In genomic region chr11:94760799-94761198, GRCm38 (mm10) we compare ENCODE assay signal across 28 mouse cellular contexts. TPM values are rescaled to one million over a fixed set of nuclear protein-coding genes. Genes with fewer than 3 reads are reported as not detected.
DNase-seq lines count a peak whose midpoint lies in the region; ATAC-seq and TF ChIP-seq lines count a peak whose summit lies in the region.
"Had no signal": no experiment of that assay in that cellular context is flagged by ENCODE, and none has a peak within 500 bp of the region (broad histone marks: within the 10 kb centered on the region; RNA-seq: fewer than 3 reads in every experiment).

No protein-coding gene starts in this region.

- H3K4me2 ChIP-seq in liver, embryonic 12.5 days = no peak overlapping the region
- peak overlapping the region; percentile 25; the same call in 1 of the 2 replicates for H3K4me2 ChIP-seq in intestine, embryonic 15.5 days (replicated peaks)
- H3K4me2 ChIP-seq in midbrain, embryonic 13.5 days (replicated peaks) = no peak overlapping the region
- H3K4me2 ChIP-seq: forebrain, embryonic 13.5 days; hindbrain, embryonic 13.5 days had no signal

- no peaks in the 10 kb centered on the region for H3K27me3 ChIP-seq in liver, adult 2 months (ENCODE audit: control insufficient read depth, insufficient read depth, low read length)
- H3K27me3 ChIP-seq in liver, embryonic 12.5 days (replicated peaks) = peaks cover 4% of the 10 kb centered on the region; the same call in 1 of the 2 replicates
- peaks cover 13 to 21% of the 10 kb centered on the region in 2 experiments for H3K27me3 ChIP-seq in MEL (ENCODE audit: control insufficient read depth in 1 of 2, insufficient read depth in 2 of 2, low read length in 2 of 2)
- H3K27me3 ChIP-seq in intestine, embryonic 15.5 days (replicated peaks) = no peaks in the 10 kb centered on the region
- H3K27me3 ChIP-seq in small intestine, adult 2 months (ENCODE audit: control insufficient read depth, insufficient read depth, low read length) = no peaks in the 10 kb centered on the region
- H3K27me3 ChIP-seq in midbrain, embryonic 13.5 days = no peaks in the 10 kb centered on the region
- H3K27me3 ChIP-seq: forebrain, embryonic 13.5 days; hindbrain, embryonic 13.5 days had no signal

- H3K36me3 ChIP-seq in liver, adult 2 months (ENCODE audit: control insufficient read depth, insufficient read depth, low read length) = no peaks in the 10 kb centered on the region
- no peaks in the 10 kb centered on the region for H3K36me3 ChIP-seq in liver, embryonic 12.5 days
- H3K36me3 ChIP-seq in MEL (ENCODE audit: control insufficient read depth in 1 of 2, insufficient read depth in 2 of 2, low read length in 2 of 2) = no peaks in the 10 kb centered on the region
- H3K36me3 ChIP-seq in intestine, embryonic 15.5 days = no peaks in the 10 kb centered on the region
- peaks cover 15% of the 10 kb centered on the region for H3K36me3 ChIP-seq in small intestine, adult 2 months (ENCODE audit: control insufficient read depth, insufficient read depth, low read length)
- no peaks in the 10 kb centered on the region for H3K36me3 ChIP-seq in midbrain, embryonic 13.5 days
- H3K36me3 ChIP-seq: embryonic facial prominence, embryonic 10.5 days; G1E; heart, embryonic 10.5 days; hindbrain, embryonic 13.5 days had no signal

- no peak for TF ChIP-seq RAD21 in MEL (IDR thresholded peaks at IDR 0.05; ENCODE audit: low read depth, low read length)

- TF ChIP-seq CTCF in liver, adult 2 months (IDR thresholded peaks at IDR 0.05; ENCODE audit: low read depth, low read length) = no peak
- no peak for TF ChIP-seq CTCF in MEL (IDR thresholded peaks at IDR 0.05 in 2 of 3, conservative IDR thresholded peaks at IDR 0.05 in 1 of 3; ENCODE audit: control insufficient read depth in 1 of 3, insufficient read depth in 1 of 3, low read depth in 2 of 3, low read length in 3 of 3, poor library complexity in 1 of 3, severe bottlenecking in 1 of 3)
- TF ChIP-seq CTCF in small intestine, adult 2 months (IDR thresholded peaks at IDR 0.05; ENCODE audit: extremely low read depth, insufficient read length, insufficient replicate concordance, low read depth, low read length) = no peak

- DNase-seq in liver, adult 2 months (ENCODE audit: extremely low read depth, low read depth, low spot score) = peak; percentile 12
- DNase-seq in MEL (ENCODE audit: low read depth, low spot score) = peak; percentile 21
- DNase-seq in heart, adult 8-10 months (ENCODE audit: low spot score) = no peak
- DNase-seq in testis, postnatal 14 days (ENCODE audit: low spot score) = no peak
- DNase-seq: adrenal gland, postnatal 25 days; cerebellum, adult 18-20 months; cerebellum, adult 9-11 months; cerebellum, postnatal 36 days; forebrain, postnatal 0 days; gastrocnemius, adult 2 months; gastrocnemius, postnatal 25 days; heart, adult 11 months; heart, postnatal 10 days had no signal

- WGBS in liver, adult 2 months = 74% methylated on average over 7 of the region's 7 CpGs
- 53% methylated on average over 7 of the region's 7 CpGs for WGBS in liver, embryonic 12.5 days (ENCODE audit: insufficient replicate concordance)
- WGBS in intestine, embryonic 15.5 days = 75% methylated on average over 7 of the region's 7 CpGs
- WGBS in small intestine, adult 2 months = 27% methylated on average over 7 of the region's 7 CpGs
- WGBS in midbrain, embryonic 13.5 days = 81% methylated on average over 7 of the region's 7 CpGs

- no peak overlapping the region for H3K27ac ChIP-seq in liver, adult 2 months (replicated peaks; ENCODE audit: insufficient read depth, low read depth, low read length)
- H3K27ac ChIP-seq in liver, embryonic 12.5 days = no peak overlapping the region
- H3K27ac ChIP-seq in MEL (ENCODE audit: control insufficient read depth, low read depth, low read length) = no peak overlapping the region
- H3K27ac ChIP-seq in intestine, embryonic 15.5 days = peak overlapping the region; percentile 76
- H3K27ac ChIP-seq in small intestine, adult 2 months (ENCODE audit: insufficient read depth, low read depth, low read length) = peak overlapping the region; percentile 100
- no peak overlapping the region for H3K27ac ChIP-seq in midbrain, embryonic 13.5 days
- H3K27ac ChIP-seq: embryonic facial prominence, embryonic 10.5 days; forebrain, embryonic 13.5 days; gastrocnemius, adult 2 months; heart, embryonic 10.5 days; hindbrain, embryonic 13.5 days; hindbrain, postnatal 0 days had no signal

- no peaks in the 10 kb centered on the region for H3K79me2 ChIP-seq in liver, adult 2 months (ENCODE audit: control insufficient read depth, insufficient read depth, low read length)
- no peaks in the 10 kb centered on the region for H3K79me2 ChIP-seq in MEL (ENCODE audit: control insufficient read depth, insufficient read depth, low read length, poor library complexity)

- no peaks in the 10 kb centered on the region for H3K4me1 ChIP-seq in liver, adult 2 months (ENCODE audit: control insufficient read depth, insufficient read depth, low read length)
- no peaks in the 10 kb centered on the region for H3K4me1 ChIP-seq in liver, embryonic 12.5 days
- H3K4me1 ChIP-seq in MEL (ENCODE audit: control insufficient read depth in 1 of 2, insufficient read depth in 2 of 2, low read length in 2 of 2) = no peaks in the 10 kb centered on the region
- no peaks in the 10 kb centered on the region for H3K4me1 ChIP-seq in intestine, embryonic 15.5 days (replicated peaks)
- H3K4me1 ChIP-seq in small intestine, adult 2 months (ENCODE audit: control insufficient read depth, insufficient read depth, insufficient read length, low read length) = peaks cover 16% of the 10 kb centered on the region; the same call in 1 of the 2 replicates
- no peaks in the 10 kb centered on the region for H3K4me1 ChIP-seq in midbrain, embryonic 13.5 days (replicated peaks)
- H3K4me1 ChIP-seq: embryonic facial prominence, embryonic 10.5 days; forebrain, embryonic 13.5 days; heart, embryonic 10.5 days; hindbrain, embryonic 13.5 days had no signal

- TF ChIP-seq POLR2A in liver, adult 2 months (IDR thresholded peaks at IDR 0.05; ENCODE audit: extremely low read depth, insufficient read depth, low read length) = no peak
- TF ChIP-seq POLR2A in MEL (IDR thresholded peaks at IDR 0.05; ENCODE audit: control insufficient read depth in 1 of 2, insufficient read depth in 1 of 2, low read depth in 1 of 2, low read length in 2 of 2, poor library complexity in 1 of 2) = no peak
- peak; percentile 45 for TF ChIP-seq POLR2A in small intestine, adult 2 months (IDR thresholded peaks at IDR 0.05; ENCODE audit: low read depth, low read length)

- no peak overlapping the region for H3K9ac ChIP-seq in liver, adult 2 months (ENCODE audit: low read depth, low read length)
- H3K9ac ChIP-seq in liver, embryonic 12.5 days = no peak overlapping the region
- H3K9ac ChIP-seq in MEL (ENCODE audit: control insufficient read depth, low read depth, low read length, poor library complexity, severe bottlenecking) = no peak overlapping the region
- H3K9ac ChIP-seq in intestine, embryonic 15.5 days = no peak overlapping the region
- no peak overlapping the region for H3K9ac ChIP-seq in midbrain, embryonic 13.5 days (replicated peaks)
- H3K9ac ChIP-seq: forebrain, embryonic 13.5 days; forebrain, postnatal 0 days; hindbrain, embryonic 13.5 days had no signal

- no peak for ATAC-seq in liver, embryonic 12.5 days
- ATAC-seq in intestine, embryonic 15.5 days = peak; percentile 67
- ATAC-seq in midbrain, embryonic 13.5 days = no peak
- ATAC-seq: forebrain, embryonic 13.5 days; forebrain, postnatal 0 days; hindbrain, postnatal 0 days; Patski had no signal

- TF ChIP-seq EP300 in MEL (IDR thresholded peaks at IDR 0.05; ENCODE audit: low read depth in 1 of 2, low read length in 2 of 2) = no peak

- no peak overlapping the region; the same call in 1 of the 2 replicates for H3K4me3 ChIP-seq in liver, adult 2 months (ENCODE audit: insufficient read depth, low read depth, low read length)
- no peak overlapping the region for H3K4me3 ChIP-seq in liver, embryonic 12.5 days
- H3K4me3 ChIP-seq in MEL (ENCODE audit: control insufficient read depth in 1 of 2, insufficient read depth in 1 of 2, low read depth in 2 of 2, low read length in 2 of 2) = no peak overlapping the region
- no peak overlapping the region; the same call in 1 of the 2 replicates for H3K4me3 ChIP-seq in intestine, embryonic 15.5 days (replicated peaks)
- peak overlapping the region; percentile 74 for H3K4me3 ChIP-seq in small intestine, adult 2 months (ENCODE audit: low read depth, low read length)
- no peak overlapping the region for H3K4me3 ChIP-seq in midbrain, embryonic 13.5 days (replicated peaks)
- H3K4me3 ChIP-seq: embryonic facial prominence, embryonic 10.5 days; forebrain, embryonic 13.5 days; gastrocnemius, adult 2 months; heart, embryonic 10.5 days; hindbrain, embryonic 13.5 days had no signal

- H3K9me3 ChIP-seq in liver, embryonic 12.5 days (replicated peaks) = no peaks in the 10 kb centered on the region
- H3K9me3 ChIP-seq in MEL (replicated peaks; ENCODE audit: insufficient read depth, low read length) = no peaks in the 10 kb centered on the region
- no peaks in the 10 kb centered on the region for H3K9me3 ChIP-seq in intestine, embryonic 15.5 days
- no peaks in the 10 kb centered on the region for H3K9me3 ChIP-seq in midbrain, embryonic 13.5 days
- H3K9me3 ChIP-seq: embryonic facial prominence, embryonic 10.5 days; forebrain, embryonic 13.5 days; G1E; heart, embryonic 10.5 days; hindbrain, embryonic 13.5 days had no signal

RNA-seq across cellular contexts. Expression of gene Cdc34b, which starts 19.2 kb away (rescaled TPM):
- not detected in 2 replicates for total RNA-seq in liver, adult 2 months (2014; rRNA removed)
- 0.07 TPM in 1 of 2 replicates, not detected in the other for polyA plus RNA-seq in liver, adult 2 months (2012; rRNA removed)
- 0.11 TPM in 1 of 2 replicates, not detected in the other for polyA plus RNA-seq in liver, embryonic 12.5 days (2016; fragmentation: Nextera tagmentation; extraction: Ambion mirVana)
- 0.16 and 0.19 TPM in 2 replicates for total RNA-seq in MEL (2012; rRNA removed)
- under 1 TPM in 1 of 2 experiments, not detected in 1; 0.29 TPM for polyA plus RNA-seq in MEL (2012; ENCODE audit: insufficient read depth in 1 of 2, insufficient read length in 2 of 2, low read depth in 1 of 2, low replicate concordance in 2 of 2, missing spikeins in 1 of 2)
- 0.14 TPM in 1 of 2 replicates, not detected in the other for polyA plus RNA-seq in intestine, embryonic 15.5 days (2015; fragmentation: Nextera tagmentation; extraction: Ambion mirVana)
- 0.13 TPM in 1 of 2 replicates, not detected in the other for polyA plus RNA-seq in small intestine, adult 2 months (2012; rRNA removed)
- under 1 TPM; 0.52 to 0.97 (median 0.88) TPM for total RNA-seq in heart, adult 8-10 months (2022)
- 0.22 TPM in 2 replicates for polyA plus RNA-seq in midbrain, embryonic 13.5 days (2015; fragmentation: Nextera tagmentation; extraction: Ambion mirVana)
- total RNA-seq: forebrain, postnatal 0 days; hematopoietic stem cell, adult 5-6 weeks had no signal
- polyA plus RNA-seq: forebrain, embryonic 13.5 days; forebrain, postnatal 0 days; G1E; heart, embryonic 10.5 days; heart, embryonic 14.5 days; hindbrain, postnatal 0 days had no signal

RNA-seq across cellular contexts. Expression of gene Tmem92, which starts 21.7 kb away (rescaled TPM):
- total RNA-seq in liver, adult 2 months (2014; rRNA removed) = not detected in 2 replicates
- polyA plus RNA-seq in liver, adult 2 months (2012; rRNA removed) = not detected in 2 replicates
- polyA plus RNA-seq in liver, embryonic 12.5 days (2016; fragmentation: Nextera tagmentation; extraction: Ambion mirVana) = not detected in 2 replicates
- not detected in 2 replicates for total RNA-seq in MEL (2012; rRNA removed)
- not detected for polyA plus RNA-seq in MEL (2012; ENCODE audit: insufficient read depth in 1 of 2, insufficient read length in 2 of 2, low read depth in 1 of 2, low replicate concordance in 2 of 2, missing spikeins in 1 of 2)
- 0.06 TPM in 1 of 2 replicates, not detected in the other for polyA plus RNA-seq in intestine, embryonic 15.5 days (2015; fragmentation: Nextera tagmentation; extraction: Ambion mirVana)
- 0.10 TPM in 1 of 2 replicates, not detected in the other for polyA plus RNA-seq in small intestine, adult 2 months (2012; rRNA removed)
- not detected for total RNA-seq in heart, adult 8-10 months (2022)
- polyA plus RNA-seq in midbrain, embryonic 13.5 days (2015; fragmentation: Nextera tagmentation; extraction: Ambion mirVana) = not detected in 2 replicates
- total RNA-seq: adrenal gland, adult 2 months; adrenal gland, postnatal 25 days; forebrain, postnatal 0 days; gastrocnemius, adult 2 months; gastrocnemius, postnatal 25 days; heart, postnatal 10 days; hematopoietic stem cell, adult 5-6 weeks; hindbrain, postnatal 0 days had no signal
- polyA plus RNA-seq: adrenal gland, adult 2 months; embryonic facial prominence, embryonic 10.5 days; embryonic facial prominence, embryonic 14.5 days; forebrain, embryonic 13.5 days; G1E; heart, embryonic 10.5 days; heart, embryonic 14.5 days; hindbrain, embryonic 13.5 days; hindbrain, postnatal 0 days; Patski had no signal

RNA-seq across cellular contexts. Expression of gene Gm11541, which starts 56.5 kb away (rescaled TPM):
- total RNA-seq in liver, adult 2 months (2014; rRNA removed) = not detected in 2 replicates
- polyA plus RNA-seq in liver, adult 2 months (2012; rRNA removed) = not detected in 2 replicates
- polyA plus RNA-seq in liver, embryonic 12.5 days (2016; fragmentation: Nextera tagmentation; extraction: Ambion mirVana) = not detected in 2 replicates
- total RNA-seq in MEL (2012; rRNA removed) = not detected in 2 replicates
- polyA plus RNA-seq in MEL (2012; ENCODE audit: insufficient read depth in 1 of 2, insufficient read length in 2 of 2, low read depth in 1 of 2, low replicate concordance in 2 of 2, missing spikeins in 1 of 2) = not detected
- 0.43 and 0.54 TPM in 2 replicates for polyA plus RNA-seq in intestine, embryonic 15.5 days (2015; fragmentation: Nextera tagmentation; extraction: Ambion mirVana)
- not detected in 2 replicates for polyA plus RNA-seq in small intestine, adult 2 months (2012; rRNA removed)
- not detected for total RNA-seq in heart, adult 8-10 months (2022)
- not detected in 2 replicates for polyA plus RNA-seq in midbrain, embryonic 13.5 days (2015; fragmentation: Nextera tagmentation; extraction: Ambion mirVana)
- total RNA-seq: adrenal gland, adult 2 months; adrenal gland, postnatal 25 days; forebrain, postnatal 0 days; gastrocnemius, adult 2 months; gastrocnemius, postnatal 25 days; heart, postnatal 10 days; hematopoietic stem cell, adult 5-6 weeks had no signal
- polyA plus RNA-seq: adrenal gland, adult 2 months; embryonic facial prominence, embryonic 10.5 days; forebrain, embryonic 13.5 days; forebrain, postnatal 0 days; G1E; heart, embryonic 10.5 days; heart, embryonic 14.5 days; Patski had no signal

Comparison
In these comparisons a context has a peak if more than half of its experiments do, and no peak if none do; other contexts are left out.
1. DNase-seq: peak in liver, adult 2 months (single experiment) and MEL (single experiment); none in heart, adult 8-10 months (single experiment) and testis, postnatal 14 days (single experiment).
2. H3K27ac ChIP-seq: peak in intestine, embryonic 15.5 days (single experiment) and small intestine, adult 2 months (single experiment); none in liver, adult 2 months (single experiment), liver, embryonic 12.5 days (single experiment), MEL (single experiment) and midbrain, embryonic 13.5 days (single experiment).